Mouse (Mus musculus): Measurements from ENCODE around the gene Vps37d.
A peak's percentile ranks its signal among the peaks of the same experiment; 100 is the strongest.
"Not testable (repeated sequence)": the region's sequence is repeated elsewhere in the genome, so short reads cannot be mapped to it uniquely, and the experiment has no call there.

The Vps37d gene

DNA sequence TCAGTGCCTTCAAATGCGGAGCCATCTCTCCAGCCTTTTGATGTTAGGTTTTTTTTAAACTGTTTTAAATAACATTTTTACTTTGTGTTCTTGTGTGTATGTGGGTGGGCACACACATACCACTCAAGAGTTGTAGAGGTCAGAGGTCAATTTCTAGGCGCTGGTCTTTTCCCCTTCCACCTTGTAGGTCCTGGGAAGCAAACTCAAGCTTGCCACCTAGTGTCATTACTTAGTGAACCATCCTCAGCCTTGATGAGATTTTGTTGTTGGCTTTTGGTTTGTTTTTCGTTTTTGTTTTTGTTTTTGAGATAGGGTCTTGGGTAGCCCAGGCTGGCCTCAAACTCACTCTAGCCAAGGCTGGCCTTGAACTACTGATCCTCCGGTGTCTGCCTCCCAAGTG is 2.4 kb downstream of the Vps37d start:
- DNase-seq (ENCODE audit: low spot score in 2 of 2) = no peak

DNA sequence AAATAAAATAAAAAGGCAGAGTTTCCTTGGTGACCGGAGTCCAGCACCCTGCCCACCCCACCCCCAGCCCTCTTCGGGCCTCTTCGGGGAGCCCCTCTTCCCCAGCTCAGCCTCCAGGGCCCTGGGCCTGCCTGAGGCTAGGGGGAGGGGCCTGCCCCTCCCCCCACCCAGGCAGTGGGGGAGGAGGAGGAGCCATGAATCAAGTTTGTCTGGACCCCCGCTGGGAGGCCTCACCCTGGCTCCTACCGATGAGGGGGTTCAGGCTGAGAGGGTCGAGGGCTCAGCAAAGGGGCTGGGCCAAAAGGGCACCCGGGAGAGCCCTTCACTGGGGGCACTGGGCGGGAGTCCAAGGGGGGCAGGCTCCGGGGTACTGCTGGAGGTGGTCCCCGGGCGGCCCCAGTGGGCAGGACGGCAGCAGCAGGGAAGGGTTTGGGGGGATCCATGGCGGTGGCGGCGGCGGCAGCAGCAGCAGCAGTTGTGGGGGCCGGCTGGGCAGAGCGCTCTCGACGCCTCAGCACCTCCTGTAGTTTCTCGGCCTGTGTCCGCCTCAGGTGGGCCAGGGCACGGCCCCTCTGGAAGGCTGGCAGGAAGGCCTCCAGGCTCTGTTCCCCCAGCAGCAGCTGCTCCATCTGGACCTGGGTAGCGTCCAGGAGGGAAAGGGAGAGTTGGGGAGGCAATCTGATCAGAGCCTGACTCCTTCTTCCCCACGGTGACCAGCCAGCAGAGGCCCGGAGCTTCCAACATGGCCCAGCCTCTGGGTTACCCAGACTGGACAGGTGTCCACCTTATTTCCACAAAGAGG is 4.5 kb downstream of the Vps37d start:
- no peak for DNase-seq (ENCODE audit: low spot score in 2 of 2)

DNA sequence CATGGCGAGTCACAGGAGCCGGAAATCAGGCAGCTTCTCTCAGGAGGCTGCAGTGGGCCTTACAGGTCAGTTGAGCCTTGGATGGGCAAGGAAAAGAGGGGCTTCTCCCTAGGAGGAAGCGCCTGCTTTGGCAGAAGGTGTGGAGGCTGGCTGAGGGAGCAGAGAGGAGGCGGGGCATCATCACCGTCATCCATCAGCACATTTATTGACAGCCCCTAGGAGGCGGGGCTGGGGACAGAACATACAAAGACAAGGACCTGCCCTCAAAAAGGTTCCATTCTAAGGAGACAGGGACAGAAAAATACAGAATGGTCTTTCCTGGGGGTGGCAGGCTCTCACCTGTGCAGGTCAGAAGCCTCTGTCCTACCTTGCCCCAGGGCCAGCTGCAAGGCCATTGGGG is 5.3 kb downstream of the Vps37d start:
- no peak for DNase-seq (ENCODE audit: low spot score in 2 of 2)

DNA sequence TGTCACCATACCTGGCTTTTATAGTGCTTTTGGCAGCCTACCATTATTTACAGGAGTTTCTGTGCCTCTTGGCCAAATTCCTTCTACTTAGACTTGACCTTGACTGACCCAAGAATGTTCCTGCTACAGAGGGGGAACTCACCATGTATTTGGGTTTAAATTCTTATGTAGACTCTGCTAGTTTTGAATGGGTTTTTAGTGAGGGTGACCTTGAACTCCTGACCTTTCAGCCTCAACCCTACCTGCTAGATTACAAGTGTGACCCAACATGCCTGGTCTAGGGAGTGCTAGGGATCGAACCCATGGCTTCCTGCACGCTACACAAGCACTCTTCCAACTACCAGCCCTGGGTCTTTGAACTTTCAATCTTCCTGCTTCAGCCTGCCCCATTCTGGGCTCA is 6.0 kb downstream of the Vps37d start:
- DNase-seq (ENCODE audit: low spot score in 2 of 2) = no peak

DNA sequence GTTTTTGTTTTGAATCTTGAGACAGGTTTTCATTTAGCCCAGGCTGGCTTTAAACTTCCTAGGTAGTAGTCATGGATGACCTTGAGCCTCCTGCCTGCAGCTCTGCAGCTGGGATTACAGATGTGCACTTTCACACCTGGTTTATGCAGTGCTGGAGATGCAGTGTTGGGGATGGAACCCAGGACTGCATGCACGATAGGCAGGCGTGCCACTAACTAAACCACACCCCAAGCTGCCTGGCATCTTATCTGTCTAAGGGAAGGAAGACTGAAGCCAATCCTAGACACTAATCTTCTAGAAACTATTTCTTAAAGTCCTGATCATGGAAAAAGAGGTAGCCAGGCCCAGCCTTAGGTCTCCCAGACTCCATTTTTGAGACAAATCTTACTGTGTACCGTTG is 7.6 kb downstream of the Vps37d start:
- no peak for DNase-seq (ENCODE audit: low spot score in 2 of 2)

- DNase-seq (ENCODE audit: low spot score in 2 of 2) = no peak
Observed at GRCm38 (mm10) chr5:135066008-135066407, 12.1 kb downstream of the Vps37d start.

GRCm38 (mm10) chr5:135064909-135065446 is 13.1 kb downstream of the Vps37d start, which contains the start of gene Bud23:
Gene Bud23, minus strand, starts transcription at chr5:135064959.
- DNase-seq (ENCODE audit: low spot score in 2 of 2) = not testable (repeated sequence)

- DNase-seq (ENCODE audit: low spot score in 2 of 2) = no peak
Observed at GRCm38 (mm10) chr5:135064382-135064766, 13.7 kb downstream of the Vps37d start.

DNA sequence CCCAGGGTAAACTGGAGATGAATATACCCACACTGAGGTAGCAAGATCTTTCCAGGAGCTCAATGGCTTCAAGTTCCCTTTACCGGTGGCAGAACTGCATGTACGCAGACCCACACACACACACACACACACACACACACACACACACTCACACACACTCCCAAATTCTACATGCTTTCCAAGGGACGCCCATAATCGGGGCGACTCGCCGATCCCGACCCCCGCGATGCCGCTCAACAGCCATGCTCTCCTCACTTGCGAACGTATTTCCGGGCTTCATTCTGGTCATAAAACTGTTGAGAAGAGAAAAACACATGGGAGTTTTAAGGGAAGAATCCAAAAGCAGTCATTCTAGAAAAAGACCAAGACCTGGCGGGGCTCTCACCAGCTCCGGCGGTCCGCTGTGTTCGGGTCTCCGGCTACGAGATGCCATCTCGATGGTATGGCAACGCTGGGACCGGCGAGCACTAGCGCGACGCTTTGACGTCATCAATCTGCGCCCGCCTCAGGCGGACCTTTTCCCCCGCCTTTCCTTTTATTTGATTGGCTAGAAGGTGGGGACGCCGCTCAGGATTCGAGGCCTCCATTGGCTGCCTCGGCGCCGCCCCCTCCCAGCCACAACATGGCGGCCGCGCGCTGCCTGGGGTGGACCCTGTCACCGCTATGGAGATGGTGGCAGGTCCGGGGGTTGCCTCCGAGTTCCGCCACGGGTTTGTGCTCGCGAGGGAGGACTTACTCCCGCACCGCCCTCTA is 14.3 kb downstream of the Vps37d start, which contains the start of gene Dnajc30:
Dnajc30 (plus strand) TSS at position 574 of the 753 bp plus-strand sequence.
- peak; percentile 95 to 97 for DNase-seq (ENCODE audit: low spot score in 2 of 2)

- DNase-seq (ENCODE audit: low spot score in 2 of 2) = no peak
Observed at GRCm38 (mm10) chr5:135053356-135053755, 24.7 kb downstream of the Vps37d start.

- not testable (repeated sequence) for DNase-seq (ENCODE audit: low spot score in 2 of 2)
Observed at GRCm38 (mm10) chr5:135049268-135049667, 28.8 kb downstream of the Vps37d start.

DNA sequence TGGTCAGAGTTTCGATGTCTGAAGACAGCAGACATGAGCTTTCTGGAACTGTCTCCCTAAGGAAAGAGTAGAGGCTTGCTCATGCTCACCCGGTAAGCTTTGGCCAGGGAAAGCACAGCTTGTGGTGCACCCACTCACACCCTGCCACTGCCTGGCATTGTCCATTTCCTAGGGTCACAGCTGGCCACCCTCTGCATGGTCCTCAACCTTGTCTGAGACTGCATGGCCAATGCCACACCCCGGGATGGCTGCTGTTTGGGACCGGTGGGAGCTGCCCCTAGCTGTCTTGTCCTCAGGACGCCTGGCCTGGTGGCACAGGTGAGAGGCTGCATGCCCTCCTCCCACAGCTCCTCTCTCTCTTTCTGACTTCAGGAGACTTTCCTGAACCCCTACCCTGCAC is 29.5 kb downstream of the Vps37d start:
- DNase-seq (ENCODE audit: low spot score in 2 of 2) = no peak

- DNase-seq (ENCODE audit: low spot score in 2 of 2) = no peak
Observed at GRCm38 (mm10) chr5:135044575-135044974, 33.5 kb downstream of the Vps37d start.

- no peak for DNase-seq (ENCODE audit: low spot score in 2 of 2)
Observed at GRCm38 (mm10) chr5:135042105-135042788, 35.8 kb downstream of the Vps37d start.

DNA sequence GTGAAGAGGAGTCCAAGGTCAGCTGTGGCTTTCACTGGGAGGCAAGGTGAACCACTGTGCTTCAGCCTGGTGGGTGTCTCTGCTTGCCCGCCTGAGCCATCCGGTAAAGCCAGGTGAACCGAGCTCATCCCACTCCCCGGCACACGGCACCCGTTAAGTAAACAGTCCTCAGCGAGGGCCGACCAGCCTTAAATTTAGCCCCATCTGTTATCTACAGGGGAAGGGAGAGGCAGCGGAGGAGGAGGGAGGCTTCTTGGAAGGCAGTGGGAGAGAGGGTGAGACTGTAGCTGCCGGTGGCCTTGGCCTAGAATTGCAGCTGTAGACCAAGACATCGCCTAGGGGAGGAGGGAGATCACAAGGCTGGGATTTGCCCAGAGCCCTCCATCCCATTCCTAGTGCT is 37.3 kb downstream of the Vps37d start:
- DNase-seq (ENCODE audit: low spot score in 2 of 2) = no peak

- DNase-seq (ENCODE audit: low spot score in 2 of 2) = no peak
Observed at GRCm38 (mm10) chr5:135040059-135040458, 38.0 kb downstream of the Vps37d start.

DNA sequence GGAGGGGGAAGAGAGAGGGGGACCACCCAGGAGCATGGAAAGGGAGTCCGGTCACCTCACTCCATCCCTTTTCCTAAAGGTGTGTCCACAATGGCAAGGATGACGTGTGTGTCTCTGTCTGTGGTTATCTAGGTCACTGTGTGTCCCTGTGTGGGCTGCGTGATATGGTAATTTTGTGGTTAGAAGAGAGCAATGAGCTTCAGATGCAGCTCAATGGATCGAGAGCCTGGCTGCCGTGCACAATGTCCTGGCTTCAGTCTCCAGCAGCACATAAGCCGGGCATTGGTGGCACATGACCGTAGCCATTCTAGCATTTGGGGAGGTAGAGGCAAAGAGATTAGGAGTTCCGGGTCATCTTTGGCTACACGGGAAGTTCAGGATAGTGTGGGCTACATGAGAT is 38.5 kb downstream of the Vps37d start:
- DNase-seq (ENCODE audit: low spot score in 2 of 2) = no peak

DNA sequence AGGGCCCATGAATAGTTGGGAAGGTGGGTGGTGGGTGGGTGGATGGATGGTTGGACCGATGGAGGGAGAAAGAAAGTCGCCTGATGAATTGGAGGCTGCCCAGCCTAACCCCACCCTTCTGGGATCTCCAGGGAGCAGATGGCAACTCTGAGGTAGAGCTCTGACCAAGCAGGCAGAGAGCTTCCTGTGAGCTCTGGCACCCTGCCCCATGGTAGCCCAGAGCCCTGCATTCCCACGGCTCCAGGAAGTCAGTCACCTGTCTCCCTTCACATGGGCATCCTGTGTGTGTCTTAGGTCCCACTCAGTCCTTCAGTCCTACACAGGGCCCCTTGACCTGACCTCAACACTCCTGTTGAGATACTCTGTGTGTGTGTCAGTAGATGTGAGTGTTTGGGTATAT is 40.1 kb downstream of the Vps37d start:
- no peak for DNase-seq (ENCODE audit: low spot score in 2 of 2)

- no peak for DNase-seq (ENCODE audit: low spot score in 2 of 2)
Observed at GRCm38 (mm10) chr5:135035608-135036359, 42.3 kb downstream of the Vps37d start.

GRCm38 (mm10) chr5:135034593-135034992 is 43.5 kb downstream of the Vps37d start:
- DNase-seq (ENCODE audit: low spot score in 2 of 2) = no peak

DNA sequence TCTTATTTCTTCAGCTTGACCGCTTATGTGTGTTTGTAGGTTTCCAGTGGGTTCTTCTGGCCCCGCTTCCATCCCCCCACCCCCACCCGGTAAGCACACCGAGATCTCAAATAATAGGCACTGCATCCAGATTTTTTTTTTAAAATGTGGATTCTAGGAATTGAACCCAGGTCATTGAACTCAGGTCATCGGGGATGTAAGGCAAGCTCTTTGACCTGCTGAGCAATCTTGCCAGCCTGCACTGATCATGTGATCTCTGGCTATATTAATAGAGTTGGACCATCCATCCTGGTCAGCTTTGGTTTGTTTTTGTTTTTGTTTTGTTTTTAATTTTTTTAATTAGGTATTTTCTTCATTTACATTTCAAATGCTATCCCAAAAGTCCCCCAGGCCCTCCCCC is 45.5 kb downstream of the Vps37d start:
- DNase-seq (ENCODE audit: low spot score in 2 of 2) = no peak
